Mouse (Mus musculus): ENCODE measurements around the gene Cdhr3. TPM values are rescaled to one million over a fixed set of nuclear protein-coding genes. Genes with fewer than 3 reads are reported as not detected.

The Cdhr3 gene
- polyA plus RNA-seq, 1 experiment from 2014 or later: 0.51 TPM

DNA sequence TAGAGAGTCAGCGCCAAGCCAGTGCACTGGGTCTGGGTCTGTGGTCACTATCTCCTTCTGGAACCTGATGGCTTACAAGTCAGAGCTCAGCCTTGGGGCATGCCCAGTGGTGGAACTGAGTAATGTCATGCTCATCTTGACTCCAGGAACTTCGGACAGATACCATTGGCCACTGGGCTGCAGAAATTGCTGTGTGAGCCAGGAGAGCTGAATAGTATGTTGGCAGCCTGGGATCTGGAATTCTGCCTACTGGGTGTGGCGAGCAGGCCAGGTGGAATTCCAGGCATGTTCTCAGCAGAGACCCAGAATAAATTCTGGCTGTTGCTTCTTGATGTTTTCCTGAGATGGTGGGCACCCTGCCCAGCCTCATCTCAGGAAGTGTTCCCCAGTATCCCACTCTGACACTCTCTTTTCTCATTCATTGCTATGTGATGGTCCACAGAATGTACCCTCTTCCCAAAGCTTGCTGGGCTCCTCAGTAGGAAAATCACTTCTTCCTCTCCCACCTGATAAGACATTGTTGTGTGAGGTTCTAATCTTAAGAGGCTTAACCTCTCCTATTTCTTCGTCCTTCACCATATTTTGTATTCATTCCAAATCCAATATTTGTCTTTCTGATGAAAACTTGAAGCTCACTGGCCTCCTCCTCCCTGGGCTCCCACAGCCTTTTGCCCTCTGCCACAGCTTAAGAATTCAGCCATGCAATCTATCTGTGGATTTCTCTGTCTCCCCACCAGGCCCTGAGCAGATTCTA is 97.4 kb downstream of the Cdhr3 start:
- no peak for ATAC-seq
- Histone ChIP-seq H3K27me3 (ENCODE audit: control insufficient read depth, insufficient read depth, low read depth, low read length) (no peaks in the 10 kb centered on the region), H3K27ac (ENCODE audit: low read length) (no peak overlapping the region), H3K4me1 (ENCODE audit: control insufficient read depth, insufficient read depth, low read length) (no peaks in the 10 kb centered on the region), H3K4me2 (ENCODE audit: low read length) (no peak overlapping the region), H3K4me3 (ENCODE audit: low read depth, low read length) (no peak overlapping the region), H3K9me3 (replicated peaks; ENCODE audit: control insufficient read depth, low read length, poor library complexity, severe bottlenecking) (no peaks in the 10 kb centered on the region), H3K36me3 (ENCODE audit: control insufficient read depth, insufficient read depth, low read length) (no peaks in the 10 kb centered on the region), H3K9ac (ENCODE audit: low read depth, low read length) (no peak overlapping the region)
- 84% methylated on average over 4 of the region's 4 CpGs for WGBS

DNA sequence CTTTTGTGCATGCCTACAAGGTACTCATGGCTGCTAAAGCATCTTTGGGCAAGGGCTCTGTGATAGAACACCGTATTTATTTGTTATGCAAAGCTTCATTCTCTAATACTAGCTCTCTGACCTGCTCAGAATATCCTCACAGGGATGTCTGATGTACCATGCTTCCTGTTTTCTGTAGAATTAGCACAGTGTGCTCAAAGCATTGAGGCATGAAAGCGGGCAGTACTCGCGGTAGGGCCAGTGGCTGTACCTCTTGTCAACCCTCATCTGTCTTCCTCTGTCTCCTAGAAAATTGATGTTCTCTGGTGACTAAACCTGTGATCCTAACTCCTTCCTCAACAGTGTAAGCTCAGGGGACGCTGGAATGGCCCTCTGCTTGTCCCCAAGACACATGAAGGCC is 98.6 kb downstream of the Cdhr3 start:
- WGBS: 85% methylated on average over 5 of the region's 5 CpGs
- H3K36me3 ChIP-seq (ENCODE audit: control insufficient read depth, insufficient read depth, low read length): no peaks in the 10 kb centered on the region
- no peak overlapping the region for H3K4me3 ChIP-seq (ENCODE audit: low read depth, low read length)
- H3K4me1 ChIP-seq (ENCODE audit: control insufficient read depth, insufficient read depth, low read length): no peaks in the 10 kb centered on the region
- H3K27me3 ChIP-seq (ENCODE audit: control insufficient read depth, insufficient read depth, low read depth, low read length): no peaks in the 10 kb centered on the region
- no peak overlapping the region for H3K4me2 ChIP-seq (ENCODE audit: low read length)
- no peak overlapping the region for H3K9ac ChIP-seq (ENCODE audit: low read depth, low read length)
- no peaks in the 10 kb centered on the region for H3K9me3 ChIP-seq (replicated peaks; ENCODE audit: control insufficient read depth, low read length, poor library complexity, severe bottlenecking)
- no peak overlapping the region for H3K27ac ChIP-seq (ENCODE audit: low read length)
- no peak for ATAC-seq

DNA sequence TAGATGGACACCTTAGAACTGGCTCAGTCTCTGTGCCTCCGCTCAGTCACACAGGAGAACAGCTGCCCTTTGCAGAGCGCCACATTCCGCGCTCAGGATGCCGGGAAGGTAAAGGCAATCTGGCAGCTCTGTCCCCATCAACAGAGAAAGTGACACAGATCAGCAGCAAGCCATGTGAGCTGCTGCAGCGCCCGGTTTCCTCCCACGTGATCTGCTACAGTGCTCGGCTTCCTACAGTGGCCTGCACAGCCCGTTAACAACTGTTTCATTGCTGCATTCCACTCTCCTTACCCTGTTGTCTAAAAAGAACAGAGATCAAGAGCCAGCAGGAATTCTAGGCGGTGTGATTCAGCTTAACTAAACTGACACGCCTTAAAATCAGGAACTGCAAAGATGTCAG is 102.9 kb downstream of the Cdhr3 start:
- Histone ChIP-seq H3K36me3 (ENCODE audit: control insufficient read depth, insufficient read depth, low read length) (no peaks in the 10 kb centered on the region), H3K27me3 (ENCODE audit: control insufficient read depth, insufficient read depth, low read depth, low read length) (no peaks in the 10 kb centered on the region), H3K9ac (ENCODE audit: low read depth, low read length) (no peak overlapping the region), H3K27ac (ENCODE audit: low read length) (no peak overlapping the region), H3K9me3 (replicated peaks; ENCODE audit: control insufficient read depth, low read length, poor library complexity, severe bottlenecking) (no peaks in the 10 kb centered on the region), H3K4me1 (ENCODE audit: control insufficient read depth, insufficient read depth, low read length) (no peaks in the 10 kb centered on the region), H3K4me2 (ENCODE audit: low read length) (no peak overlapping the region), H3K4me3 (ENCODE audit: low read depth, low read length) (no peak overlapping the region)
- no peak for ATAC-seq
- 69% methylated on average over 12 of the region's 12 CpGs for WGBS

DNA sequence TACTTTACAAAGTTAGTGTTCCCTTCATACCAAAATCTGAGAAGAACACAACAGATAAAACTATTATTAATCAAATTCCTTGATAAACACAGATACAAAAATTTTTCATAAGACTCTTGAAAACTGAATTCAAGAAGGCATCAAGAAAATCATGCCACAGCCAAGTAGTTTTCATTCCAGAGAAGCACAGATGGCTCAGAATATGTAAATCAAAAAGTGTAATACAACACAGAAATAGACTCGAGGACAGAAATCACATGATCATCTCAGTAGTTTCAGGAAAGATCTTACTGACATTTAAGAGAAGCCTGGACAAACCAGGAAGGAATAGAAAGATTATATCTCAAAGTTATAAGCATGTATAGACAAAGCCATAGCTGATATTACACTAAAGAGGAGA is 106.4 kb downstream of the Cdhr3 start:
- H3K27ac ChIP-seq (ENCODE audit: low read length): no peak overlapping the region
- H3K27me3 ChIP-seq (ENCODE audit: control insufficient read depth, insufficient read depth, low read depth, low read length): no peaks in the 10 kb centered on the region
- WGBS: 70% methylated on average over 1 of the region's 1 CpGs
- no peak for ATAC-seq
- H3K4me1 ChIP-seq (ENCODE audit: control insufficient read depth, insufficient read depth, low read length): no peaks in the 10 kb centered on the region
- no peaks in the 10 kb centered on the region for H3K9me3 ChIP-seq (replicated peaks; ENCODE audit: control insufficient read depth, low read length, poor library complexity, severe bottlenecking)
- H3K4me2 ChIP-seq (ENCODE audit: low read length): no peak overlapping the region
- H3K36me3 ChIP-seq (ENCODE audit: control insufficient read depth, insufficient read depth, low read length): no peaks in the 10 kb centered on the region
- H3K9ac ChIP-seq (ENCODE audit: low read depth, low read length): no peak overlapping the region
- no peak overlapping the region for H3K4me3 ChIP-seq (ENCODE audit: low read depth, low read length)

Small RNA genes within 50 kb of the gene (microRNA-seq; reads per million reads assigned to microRNA genes)
- gene Gm22904: not detected

Other genes starting within 250 kb of the Cdhr3 start
- 36.1 and 37.5 TPM in 2 replicates for gene Sypl, start 139.0 kb downstream of the Cdhr3 start, polyA plus RNA-seq (2015; fragmentation: Nextera tagmentation; extraction: Ambion mirVana)
- gene Atxn7l1, start 54.8 kb upstream of the Cdhr3 start, polyA plus RNA-seq (2015; fragmentation: Nextera tagmentation; extraction: Ambion mirVana): 21.3 and 25.0 TPM in 2 replicates

All from midbrain, embryonic 16.5 days (tissue).